Mouse (Mus musculus): ENCODE measurements at regions not wholly inside any gene's neighbourhood (a gene's known extent, or its start where the extent isn't known, plus 50 kb on each side); places are given as distances from the start of the nearest gene placed in this dataset.
A peak's percentile ranks its signal among the peaks of the same experiment; 100 is the strongest.

GRCm38 (mm10) chr1:133503336-133503735 is 79.2 kb upstream of the Sox13 start:
- Histone ChIP-seq H3K36me3 (no peaks in the 10 kb centered on the region), H3K4me1 (0 out of 2 replicates have a peak, but pooled peaks cover 3% of the 10 kb centered on the region), H3K4me3 (no peak overlapping the region), H3K9ac (no peak overlapping the region), H3K27me3 (replicated peaks) (no peaks in the 10 kb centered on the region), H3K4me2 (replicated peaks) (no peak overlapping the region), H3K9me3 (no peaks in the 10 kb centered on the region), H3K27ac (no peak overlapping the region)
- ATAC-seq (ENCODE audit: low FRiP score, low read depth), result no peak
- WGBS, result 95% methylated on average over 2 of the region's 2 CpGs

- no peak overlapping the region for H3K4me2 ChIP-seq (replicated peaks)
- H3K9ac ChIP-seq, result no peak overlapping the region
- H3K4me3 ChIP-seq, result no peak overlapping the region
- H3K4me1 ChIP-seq, result 0 out of 2 replicates have a peak, but pooled peaks cover 3% of the 10 kb centered on the region
- H3K9me3 ChIP-seq, result no peaks in the 10 kb centered on the region
- no peaks in the 10 kb centered on the region for H3K36me3 ChIP-seq
- ATAC-seq (ENCODE audit: low FRiP score, low read depth), result no peak
- no peak overlapping the region for H3K27ac ChIP-seq
- H3K27me3 ChIP-seq (replicated peaks), result no peaks in the 10 kb centered on the region
- WGBS, result 54% methylated on average over 13 of the region's 13 CpGs
Observed at GRCm38 (mm10) chr1:133501016-133501415, 76.8 kb upstream of the Sox13 start.

DNA sequence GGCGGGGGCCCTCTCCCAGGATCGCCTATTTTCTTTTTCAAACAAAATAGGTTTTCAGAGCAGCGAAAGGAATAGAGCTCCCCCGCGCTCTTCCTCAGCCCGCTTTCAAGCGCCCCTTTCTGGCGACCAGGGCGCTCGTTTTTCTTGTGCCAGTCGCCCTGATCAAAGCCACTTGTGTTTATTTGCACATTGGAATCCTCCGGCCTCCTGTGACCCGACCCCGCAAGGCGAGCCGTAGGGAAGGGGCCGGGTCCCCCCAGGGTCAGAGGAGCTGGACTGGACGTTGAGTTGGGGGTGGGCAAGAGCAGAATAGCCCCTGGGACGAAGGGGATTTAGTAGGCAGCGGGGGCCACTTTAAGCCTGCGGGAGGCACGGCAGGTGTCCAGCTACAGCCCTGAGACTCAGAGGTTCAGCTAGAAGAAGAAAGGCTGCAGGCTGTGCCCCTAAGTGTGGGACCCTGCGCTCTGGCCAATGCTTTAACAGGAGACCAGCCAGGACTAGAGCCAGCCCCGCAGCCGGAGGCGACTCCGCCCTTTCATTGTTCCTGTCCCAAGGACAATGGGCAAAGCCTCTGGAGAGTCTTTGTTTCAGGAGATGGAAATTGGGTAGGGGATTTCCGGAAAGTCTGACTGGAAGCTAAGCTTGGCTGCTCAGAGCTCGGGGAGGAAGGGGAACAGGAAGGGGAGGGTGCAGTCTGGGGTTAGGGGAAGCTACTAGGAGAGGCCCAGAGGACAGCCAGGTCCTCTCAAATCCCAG is 69.0 kb upstream of the Sox13 start:
- Histone ChIP-seq H3K9ac (peak overlapping the region; percentile 55), H3K27me3 (replicated peaks) (no peaks in the 10 kb centered on the region), H3K9me3 (no peaks in the 10 kb centered on the region), H3K4me2 (replicated peaks) (peak overlapping the region; percentile 67), H3K4me3 (peak overlapping the region; percentile 31), H3K36me3 (no peaks in the 10 kb centered on the region), H3K27ac (peak overlapping the region; percentile 96), H3K4me1 (peaks cover 23% of the 10 kb centered on the region)
- peak; percentile 74 for ATAC-seq (ENCODE audit: low FRiP score, low read depth)
- WGBS, result under 1% methylated on average over 29 of the region's 29 CpGs

- WGBS, result 2% methylated on average over 11 of the region's 11 CpGs
Observed at GRCm38 (mm10) chr1:133492291-133492985, 68.3 kb upstream of the Sox13 start.

DNA sequence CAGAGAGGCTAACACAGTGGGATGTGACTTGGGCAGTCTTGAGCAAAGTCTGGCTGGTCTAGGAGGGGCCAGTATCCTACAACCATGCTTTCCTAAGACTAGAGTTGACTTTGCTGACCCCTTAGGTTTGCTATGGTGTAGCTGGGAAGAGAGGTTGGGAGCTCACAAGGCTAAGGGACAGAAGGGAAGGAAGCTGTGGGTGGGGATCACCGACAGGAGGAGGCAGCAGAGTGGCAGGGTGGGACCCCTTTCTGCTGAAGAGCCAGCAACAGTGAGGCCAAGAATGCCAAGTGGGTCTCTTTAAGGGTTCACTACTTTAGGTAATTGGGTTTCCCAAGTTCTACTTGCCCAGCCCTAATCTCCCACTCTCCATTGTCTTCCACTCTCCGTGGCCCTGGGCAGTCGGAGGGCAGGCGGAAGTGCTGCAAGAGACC is 67.7 kb upstream of the Sox13 start:
- peak overlapping the region; percentile 96 for H3K27ac ChIP-seq
- H3K4me1 ChIP-seq, result peaks cover 23% of the 10 kb centered on the region
- H3K9me3 ChIP-seq, result no peaks in the 10 kb centered on the region
- no peak for ATAC-seq (ENCODE audit: low FRiP score, low read depth)
- H3K4me3 ChIP-seq, result no peak overlapping the region
- H3K36me3 ChIP-seq, result no peaks in the 10 kb centered on the region
- H3K4me2 ChIP-seq (replicated peaks), result peak overlapping the region; percentile 67
- WGBS, result 7% methylated on average over 4 of the region's 4 CpGs
- H3K9ac ChIP-seq, result peak overlapping the region; percentile 55
- H3K27me3 ChIP-seq (replicated peaks), result no peaks in the 10 kb centered on the region

More at GRCm38 (mm10) chr1:133492291-133492985, 68.3 kb upstream of the Sox13 start:
- H3K27ac ChIP-seq, result peak overlapping the region; percentile 96
- peak overlapping the region; percentile 31 for H3K4me3 ChIP-seq
- no peaks in the 10 kb centered on the region for H3K36me3 ChIP-seq
- H3K27me3 ChIP-seq (replicated peaks), result no peaks in the 10 kb centered on the region
- peaks cover 23% of the 10 kb centered on the region for H3K4me1 ChIP-seq
- no peaks in the 10 kb centered on the region for H3K9me3 ChIP-seq
- H3K4me2 ChIP-seq (replicated peaks), result peak overlapping the region; percentile 67
- peak; percentile 94 for ATAC-seq (ENCODE audit: low FRiP score, low read depth)
- peak overlapping the region; percentile 55 for H3K9ac ChIP-seq

GRCm38 (mm10) chr1:133487171-133487901 is 63.2 kb upstream of the Sox13 start:
- Histone ChIP-seq H3K4me1 (peaks cover 10% of the 10 kb centered on the region), H3K4me3 (no peak overlapping the region), H3K36me3 (no peaks in the 10 kb centered on the region), H3K27me3 (replicated peaks) (no peaks in the 10 kb centered on the region), H3K9me3 (no peaks in the 10 kb centered on the region), H3K4me2 (replicated peaks) (no peak overlapping the region), H3K27ac (no peak overlapping the region), H3K9ac (no peak overlapping the region)
- 81% methylated on average over 8 of the region's 8 CpGs for WGBS
- no peak for ATAC-seq (ENCODE audit: low FRiP score, low read depth)

GRCm38 (mm10) chr1:133486370-133486769 is 62.2 kb upstream of the Sox13 start:
- Histone ChIP-seq H3K4me2 (replicated peaks) (no peak overlapping the region), H3K4me1 (peaks cover under 1% of the 10 kb centered on the region; the same call in 1 of the 2 replicates), H3K9me3 (no peaks in the 10 kb centered on the region), H3K27ac (no peak overlapping the region), H3K27me3 (replicated peaks) (no peaks in the 10 kb centered on the region), H3K36me3 (no peaks in the 10 kb centered on the region), H3K9ac (no peak overlapping the region), H3K4me3 (no peak overlapping the region)
- ATAC-seq (ENCODE audit: low FRiP score, low read depth), result no peak
- 65% methylated on average over 10 of the region's 10 CpGs for WGBS

DNA sequence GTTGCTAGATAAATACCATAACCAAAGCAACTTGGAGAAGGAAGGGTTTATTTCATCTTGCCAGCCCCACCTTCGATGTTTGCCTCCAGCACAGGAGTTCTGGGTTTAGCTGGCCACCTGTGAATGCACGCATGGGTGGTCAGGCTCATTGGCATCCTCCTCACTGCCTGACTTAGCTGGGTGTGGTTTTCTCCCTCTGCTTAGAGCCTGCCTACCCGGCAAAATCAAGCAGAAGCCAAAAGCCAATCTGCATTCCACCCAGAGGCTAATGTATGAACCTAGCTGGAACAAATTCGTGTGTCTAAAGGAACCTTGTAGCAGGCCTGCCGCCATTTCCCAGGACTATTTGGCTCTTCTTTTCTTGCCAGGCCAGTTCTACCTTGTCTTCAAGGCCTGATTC is 58.7 kb upstream of the Sox13 start:
- 66% methylated on average over 5 of the region's 5 CpGs for WGBS
- Histone ChIP-seq H3K27ac (no peak overlapping the region), H3K4me3 (no peak overlapping the region), H3K4me1 (no peaks in the 10 kb centered on the region), H3K9ac (no peak overlapping the region), H3K9me3 (no peaks in the 10 kb centered on the region), H3K4me2 (replicated peaks) (no peak overlapping the region), H3K27me3 (replicated peaks) (no peaks in the 10 kb centered on the region), H3K36me3 (no peaks in the 10 kb centered on the region)
- ATAC-seq (ENCODE audit: low FRiP score, low read depth), result no peak

GRCm38 (mm10) chr1:133474546-133474945 is 50.4 kb upstream of the Sox13 start:
- no peaks in the 10 kb centered on the region for H3K36me3 ChIP-seq
- no peak overlapping the region for H3K4me3 ChIP-seq
- H3K9ac ChIP-seq, result no peak overlapping the region
- H3K27ac ChIP-seq, result no peak overlapping the region
- ATAC-seq (ENCODE audit: low FRiP score, low read depth), result no peak
- no peaks in the 10 kb centered on the region for H3K9me3 ChIP-seq
- 77% methylated on average over 2 of the region's 2 CpGs for WGBS
- H3K27me3 ChIP-seq (replicated peaks), result no peaks in the 10 kb centered on the region; the same call in 1 of the 2 replicates
- H3K4me1 ChIP-seq, result no peaks in the 10 kb centered on the region
- H3K4me2 ChIP-seq (replicated peaks), result no peak overlapping the region

All from neural tube, embryonic 12.5 days (tissue).